Mouse (Mus musculus): ENCODE data around the gene Gfra4. TPM values are rescaled to one million over a fixed set of nuclear protein-coding genes. Genes with fewer than 3 reads are reported as not detected.

Gene Gfra4
- 27.4 and 29.2 TPM in 2 replicates for polyA plus RNA-seq (2015; fragmentation: Nextera tagmentation; extraction: Ambion mirVana)

DNA sequence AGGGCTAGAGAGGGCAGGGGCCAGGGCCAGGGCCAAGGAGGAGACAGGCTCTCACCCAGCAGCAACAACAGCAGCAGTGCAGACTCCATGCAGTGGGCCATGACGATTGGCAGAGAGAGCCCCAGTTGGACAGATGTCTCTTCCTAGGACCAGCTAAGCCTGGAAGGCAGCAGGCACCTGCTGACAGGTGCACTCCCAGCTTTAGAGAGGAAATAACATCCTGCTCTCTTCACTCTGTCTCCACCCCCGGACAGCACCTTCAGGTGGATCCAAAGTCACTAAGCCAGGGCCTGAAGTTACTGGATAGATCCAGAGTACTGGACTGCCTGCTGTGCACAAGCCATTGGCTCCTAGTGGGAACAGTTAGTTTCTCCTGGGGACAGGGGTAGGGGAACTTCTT lies at the start of gene Gfra4:
Gene Gfra4, minus strand, starts transcription at position 101 of the 400 bp plus-strand sequence.
- Histone ChIP-seq H3K9ac (peak within 1 kb of the TSS; percentile 83; the same call in 1 of the 2 replicates), H3K4me3 (peak within 1 kb of the TSS; percentile 66), H3K9me3 (no peaks in the 10 kb centered on the region), H3K27ac (no peak within 1 kb of the TSS), H3K36me3 (no peaks in the 10 kb centered on the region), H3K27me3 (peaks cover 45% of the 10 kb centered on the region), H3K4me2 (replicated peaks) (peak within 1 kb of the TSS; percentile 96), H3K4me1 (peaks cover 38% of the 10 kb centered on the region)
- WGBS = 56% methylated on average over 2 of the region's 2 CpGs
- ATAC-seq (ENCODE audit: low FRiP score, low read depth) = no peak

DNA sequence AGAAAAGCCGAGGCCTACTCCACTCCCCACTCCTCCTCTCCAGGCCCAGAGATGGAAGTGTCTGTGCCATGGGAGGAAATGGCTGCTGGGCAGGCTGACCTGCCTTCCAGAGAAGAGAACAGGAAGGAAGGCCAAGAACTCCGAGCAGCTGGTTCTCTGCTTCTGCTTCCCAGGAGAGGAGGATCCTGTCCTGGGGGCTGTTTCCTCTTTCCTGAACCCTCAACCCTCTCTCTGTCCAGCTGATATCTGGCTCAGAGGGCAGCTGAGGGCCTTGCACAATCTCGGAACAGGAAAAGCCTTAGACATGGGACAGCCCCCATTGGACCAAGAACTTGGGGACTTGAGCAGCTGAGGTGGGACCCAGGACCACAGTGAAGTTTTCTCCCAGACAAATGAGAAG lies 48.0 kb upstream of the Gfra4 start:
- H3K4me2 ChIP-seq (replicated peaks) = no peak overlapping the region
- H3K27ac ChIP-seq = no peak overlapping the region
- ATAC-seq (ENCODE audit: low FRiP score, low read depth) = no peak
- H3K9me3 ChIP-seq = no peaks in the 10 kb centered on the region
- H3K27me3 ChIP-seq = no peaks in the 10 kb centered on the region
- H3K4me1 ChIP-seq = no peaks in the 10 kb centered on the region
- H3K4me3 ChIP-seq = no peak overlapping the region
- 64% methylated on average over 3 of the region's 3 CpGs for WGBS
- no peak overlapping the region for H3K9ac ChIP-seq
- H3K36me3 ChIP-seq = no peaks in the 10 kb centered on the region

DNA sequence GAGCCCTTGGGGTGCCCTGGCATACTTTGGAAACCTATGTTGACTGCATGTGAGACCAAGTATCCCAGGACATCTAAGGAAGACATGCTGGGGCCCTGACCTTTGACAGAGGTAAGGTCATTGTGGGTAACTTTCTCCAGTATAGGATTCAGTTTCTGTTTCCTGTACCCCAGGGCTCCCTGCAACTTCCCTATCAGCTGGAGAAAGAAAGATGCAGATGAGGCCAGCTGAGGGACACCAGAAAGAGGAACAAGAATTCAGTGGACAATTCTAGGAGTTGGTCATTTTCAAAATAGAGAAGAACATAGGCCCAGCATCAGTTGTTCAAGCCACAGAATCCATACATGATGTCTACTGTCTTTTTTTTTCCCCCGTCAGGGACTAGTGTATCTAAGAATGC lies 46.7 kb upstream of the Gfra4 start:
- WGBS = 88% methylated on average over 1 of the region's 1 CpGs
- no peaks in the 10 kb centered on the region for H3K4me1 ChIP-seq

DNA sequence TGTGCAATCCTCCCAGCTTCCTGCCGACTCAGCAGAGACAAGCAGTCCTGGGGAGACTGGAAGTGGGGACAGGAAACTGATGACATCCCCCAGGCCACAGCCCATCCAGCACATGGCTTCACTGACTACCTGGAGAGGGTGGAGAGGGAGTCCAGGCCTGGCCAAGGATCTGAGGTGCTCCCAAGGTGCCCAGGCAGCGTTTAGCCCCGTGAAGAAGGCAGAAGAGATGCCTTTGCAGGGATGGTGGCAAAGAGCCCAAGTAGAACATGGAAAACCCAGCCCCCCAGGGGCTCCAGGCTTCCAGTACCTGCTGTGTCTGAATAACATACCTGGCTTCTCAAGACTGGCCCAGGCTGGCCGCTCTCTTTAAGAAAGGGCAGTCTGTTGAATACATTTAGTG lies 45.7 kb upstream of the Gfra4 start:
- H3K9me3 ChIP-seq = no peaks in the 10 kb centered on the region
- no peak for ATAC-seq (ENCODE audit: low FRiP score, low read depth)
- WGBS = 77% methylated on average over 4 of the region's 4 CpGs

More for the DNA sequence above, 46.7 kb upstream of the Gfra4 start:
- Histone ChIP-seq H3K4me2 (replicated peaks) (no peak overlapping the region), H3K4me3 (no peak overlapping the region), H3K27me3 (no peaks in the 10 kb centered on the region), H3K36me3 (no peaks in the 10 kb centered on the region), H3K9me3 (no peaks in the 10 kb centered on the region), H3K27ac (no peak overlapping the region), H3K9ac (no peak overlapping the region)
- ATAC-seq (ENCODE audit: low FRiP score, low read depth) = no peak

DNA sequence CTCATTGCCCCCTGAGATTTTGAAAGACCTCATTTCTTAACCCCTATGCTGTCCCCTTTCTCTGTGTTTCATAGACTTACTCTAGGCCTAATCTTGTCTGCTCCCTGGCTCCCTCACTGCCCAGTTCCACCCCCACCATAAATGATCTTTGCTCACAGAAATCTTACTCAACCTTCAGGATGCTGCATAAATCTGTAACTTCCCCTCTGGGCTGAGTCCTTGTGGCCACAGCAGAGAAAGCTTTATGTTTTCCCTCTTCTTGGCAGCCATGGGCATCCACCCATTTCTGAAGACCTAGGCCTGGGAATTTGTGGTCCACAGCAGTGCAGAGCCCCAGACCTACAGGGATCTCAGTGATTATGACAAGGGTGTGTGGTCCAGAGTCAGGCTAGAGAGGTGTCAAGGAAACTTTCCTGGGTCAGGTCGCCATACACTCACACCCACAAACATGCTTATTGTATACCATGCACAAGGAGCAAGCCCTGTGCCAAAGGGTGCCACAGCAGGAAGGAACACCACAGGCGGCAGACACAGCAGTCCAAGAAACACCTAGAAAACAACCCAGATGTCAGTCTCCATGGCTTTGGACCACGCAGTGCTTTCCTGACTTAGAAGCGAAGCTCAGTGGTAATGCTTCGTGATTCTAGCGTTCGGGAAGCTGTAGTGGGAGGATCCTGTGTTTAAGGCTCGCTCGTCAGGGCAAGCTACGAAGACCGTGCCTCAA lies 43.9 kb upstream of the Gfra4 start, which contains the start of gene Siglec1:
Gene Siglec1, minus strand, starts transcription at position 99 of the 724 bp plus-strand sequence.
- ATAC-seq (ENCODE audit: low FRiP score, low read depth) = no peak
- WGBS = 80% methylated on average over 11 of the region's 11 CpGs

More for the DNA sequence above, 45.7 kb upstream of the Gfra4 start:
- H3K9ac ChIP-seq = no peak overlapping the region
- H3K36me3 ChIP-seq = no peaks in the 10 kb centered on the region
- no peak overlapping the region for H3K4me2 ChIP-seq (replicated peaks)
- H3K4me1 ChIP-seq = no peaks in the 10 kb centered on the region
- H3K27me3 ChIP-seq = no peaks in the 10 kb centered on the region
- no peak overlapping the region for H3K4me3 ChIP-seq
- H3K27ac ChIP-seq = no peak overlapping the region

DNA sequence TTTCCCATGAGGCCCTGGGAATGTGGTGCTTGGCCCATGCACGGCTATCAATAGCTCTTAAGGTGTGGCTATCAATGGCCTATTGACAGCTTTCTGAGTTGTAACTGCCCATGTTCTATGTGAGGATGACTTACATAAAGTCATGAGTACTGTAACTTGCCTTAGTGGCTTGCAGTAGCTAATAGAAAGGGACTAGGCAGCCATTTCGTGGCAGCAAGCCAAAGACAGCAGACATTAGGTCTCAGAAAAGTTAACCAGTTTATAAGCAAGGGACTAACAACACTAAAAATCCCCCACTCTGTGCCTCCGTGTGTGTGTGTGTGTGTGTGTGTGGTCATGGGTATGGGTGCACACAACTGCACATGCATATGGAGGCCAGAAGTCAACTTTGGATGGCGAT lies 41.3 kb upstream of the Gfra4 start:
- ATAC-seq (ENCODE audit: low FRiP score, low read depth) = no peak
- Histone ChIP-seq H3K4me1 (no peaks in the 10 kb centered on the region), H3K27ac (no peak overlapping the region), H3K9me3 (no peaks in the 10 kb centered on the region), H3K4me2 (replicated peaks) (no peak overlapping the region), H3K27me3 (peaks cover 3% of the 10 kb centered on the region; the same call in 1 of the 2 replicates), H3K4me3 (no peak overlapping the region), H3K36me3 (no peaks in the 10 kb centered on the region), H3K9ac (no peak overlapping the region)
- 84% methylated on average over 4 of the region's 4 CpGs for WGBS

More for the DNA sequence above, 43.9 kb upstream of the Gfra4 start, which contains the start of gene Siglec1:
- H3K36me3 ChIP-seq = no peaks in the 10 kb centered on the region
- no peak within 1 kb of the TSS for H3K27ac ChIP-seq
- H3K9me3 ChIP-seq = no peaks in the 10 kb centered on the region
- H3K9ac ChIP-seq = no peak within 1 kb of the TSS
- H3K4me2 ChIP-seq (replicated peaks) = no peak within 1 kb of the TSS
- no peaks in the 10 kb centered on the region for H3K27me3 ChIP-seq
- H3K4me1 ChIP-seq = no peaks in the 10 kb centered on the region
- H3K4me3 ChIP-seq = no peak within 1 kb of the TSS

DNA sequence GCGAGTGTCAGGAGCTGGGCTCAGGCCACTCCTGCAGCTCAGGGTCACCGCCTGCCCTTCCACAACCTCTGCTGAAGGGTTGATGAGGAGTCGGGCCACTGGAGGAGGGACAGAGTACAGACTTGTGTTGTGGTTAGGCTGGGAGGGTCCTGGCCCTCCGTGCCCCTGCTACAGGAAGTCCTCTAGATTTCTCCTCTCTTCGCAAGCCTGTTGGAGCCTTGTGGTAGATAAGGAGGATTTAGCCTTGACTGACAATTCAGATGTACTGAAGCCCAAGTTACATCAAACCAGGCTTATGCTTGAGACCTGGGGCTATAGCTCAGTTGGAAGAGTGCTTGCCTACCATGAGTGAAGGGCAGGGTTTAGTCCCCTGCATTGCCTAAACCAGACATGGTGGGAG lies 37.6 kb upstream of the Gfra4 start:
- H3K4me1 ChIP-seq = no peaks in the 10 kb centered on the region
- no peak overlapping the region for H3K9ac ChIP-seq
- no peaks in the 10 kb centered on the region for H3K36me3 ChIP-seq
- WGBS = 80% methylated on average over 5 of the region's 5 CpGs
- H3K27ac ChIP-seq = no peak overlapping the region
- H3K9me3 ChIP-seq = no peaks in the 10 kb centered on the region
- ATAC-seq (ENCODE audit: low FRiP score, low read depth) = no peak
- no peak overlapping the region for H3K4me3 ChIP-seq
- no peak overlapping the region for H3K4me2 ChIP-seq (replicated peaks)
- H3K27me3 ChIP-seq = peaks cover 3% of the 10 kb centered on the region; the same call in 1 of the 2 replicates

DNA sequence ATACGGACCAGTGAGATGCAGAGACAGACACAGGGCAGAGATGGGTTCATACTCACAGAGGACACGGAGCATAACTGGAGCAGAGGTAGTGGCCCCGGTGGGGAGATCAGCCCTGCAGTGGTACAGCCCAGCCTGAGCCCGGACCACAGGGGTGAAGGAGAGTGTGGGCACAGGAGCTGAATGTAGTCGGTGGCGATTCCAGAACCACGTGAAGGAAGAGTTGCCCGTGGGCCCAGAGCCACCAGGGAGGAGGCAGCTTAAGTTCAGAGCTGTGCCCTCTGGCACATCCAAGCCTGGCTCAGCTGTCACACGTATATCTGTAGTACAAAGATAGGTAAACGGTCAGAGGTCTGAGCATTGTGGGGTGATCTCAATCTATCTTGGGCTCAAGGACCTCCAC lies 29.6 kb upstream of the Gfra4 start:
- peaks cover 9% of the 10 kb centered on the region for H3K4me1 ChIP-seq
- no peak overlapping the region for H3K9ac ChIP-seq
- H3K27ac ChIP-seq = no peak overlapping the region
- no peak for ATAC-seq (ENCODE audit: low FRiP score, low read depth)
- H3K4me2 ChIP-seq (replicated peaks) = no peak overlapping the region
- H3K4me3 ChIP-seq = no peak overlapping the region
- no peaks in the 10 kb centered on the region for H3K27me3 ChIP-seq
- H3K36me3 ChIP-seq = no peaks in the 10 kb centered on the region
- 86% methylated on average over 10 of the region's 10 CpGs for WGBS
- H3K9me3 ChIP-seq = no peaks in the 10 kb centered on the region

DNA sequence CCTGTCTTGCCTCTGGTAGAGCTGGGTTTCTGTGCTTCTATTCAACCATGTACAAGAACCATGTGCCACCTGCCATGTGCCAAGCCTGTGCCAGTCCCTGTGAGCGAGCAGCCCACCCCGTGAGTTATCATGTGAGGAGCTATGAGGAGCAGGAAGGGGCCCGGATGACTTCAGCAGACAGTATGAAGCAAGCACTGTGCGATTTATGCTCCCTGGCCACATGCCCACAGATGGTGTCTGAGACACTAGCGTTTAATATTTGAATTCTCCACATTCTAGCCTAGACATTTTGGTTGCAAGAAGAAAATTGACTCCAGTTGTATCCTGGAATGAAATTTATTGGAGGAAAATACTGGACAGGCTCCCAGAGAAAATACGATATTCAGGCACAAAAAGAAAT lies 24.6 kb upstream of the Gfra4 start:
- H3K4me2 ChIP-seq (replicated peaks) = no peak overlapping the region
- WGBS = 55% methylated on average over 6 of the region's 6 CpGs
- H3K4me3 ChIP-seq = no peak overlapping the region
- ATAC-seq (ENCODE audit: low FRiP score, low read depth) = peak; percentile 31; the same call in 1 of the 2 replicates
- H3K9me3 ChIP-seq = no peaks in the 10 kb centered on the region
- H3K9ac ChIP-seq = no peak overlapping the region
- H3K27me3 ChIP-seq = peaks cover 24% of the 10 kb centered on the region
- H3K27ac ChIP-seq = no peak overlapping the region
- H3K4me1 ChIP-seq = peaks cover 22% of the 10 kb centered on the region
- no peaks in the 10 kb centered on the region for H3K36me3 ChIP-seq

DNA sequence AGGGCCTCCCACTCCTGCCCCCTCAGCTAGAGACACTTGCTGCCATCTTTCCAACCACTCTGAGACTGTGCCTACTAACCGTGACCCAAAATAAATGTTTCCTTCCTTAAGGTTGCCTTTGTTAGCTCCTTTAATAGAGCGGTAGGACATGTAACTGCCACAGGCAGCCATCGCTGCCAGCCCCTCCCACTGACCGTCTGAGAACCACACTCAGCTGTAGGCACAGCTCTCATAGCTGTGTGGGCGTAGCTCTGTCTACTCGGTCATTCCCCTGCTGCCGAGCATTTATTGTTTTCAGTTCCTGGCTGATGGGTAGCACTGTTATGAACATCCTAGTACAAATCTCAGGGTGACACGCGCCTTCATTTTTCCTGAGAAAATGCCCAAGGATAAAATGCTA lies 23.5 kb upstream of the Gfra4 start:
- no peaks in the 10 kb centered on the region for H3K36me3 ChIP-seq
- no peak overlapping the region for H3K9ac ChIP-seq
- no peak for ATAC-seq (ENCODE audit: low FRiP score, low read depth)
- peaks cover 29% of the 10 kb centered on the region for H3K4me1 ChIP-seq
- H3K4me2 ChIP-seq (replicated peaks) = no peak overlapping the region
- H3K9me3 ChIP-seq = no peaks in the 10 kb centered on the region
- no peak overlapping the region for H3K4me3 ChIP-seq
- 67% methylated on average over 9 of the region's 9 CpGs for WGBS
- no peak overlapping the region for H3K27ac ChIP-seq
- H3K27me3 ChIP-seq = peaks cover 32% of the 10 kb centered on the region

DNA sequence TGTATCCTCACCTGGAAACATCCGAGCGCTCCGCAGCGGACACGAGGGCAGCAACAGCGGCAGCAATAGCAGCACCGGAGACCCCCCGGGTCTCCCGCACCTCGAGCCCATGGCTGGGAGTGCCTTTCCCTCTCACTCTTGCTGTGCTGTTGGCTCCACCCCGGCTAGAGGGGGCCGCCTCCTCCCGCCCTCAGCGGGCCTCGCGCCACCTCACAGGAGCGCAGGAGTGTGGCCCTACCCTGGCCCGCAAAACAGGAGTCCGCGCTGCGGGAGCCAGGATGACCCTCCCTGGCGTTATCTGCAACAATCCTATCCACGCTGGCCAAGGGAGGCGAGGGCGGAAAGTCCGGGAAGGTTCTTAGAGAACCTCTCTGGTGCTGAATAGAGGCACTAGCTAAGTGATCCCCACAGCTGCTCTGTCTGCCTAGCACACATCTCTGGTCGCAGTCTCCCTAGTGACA lies 20.5 kb upstream of the Gfra4 start, which contains the start of gene Adam33:
Gene Adam33, minus strand, starts transcription at position 411 of the 461 bp plus-strand sequence.
- 2% methylated on average over 23 of the region's 27 CpGs for WGBS
- Histone ChIP-seq H3K4me1 (peaks cover 48% of the 10 kb centered on the region), H3K9me3 (no peaks in the 10 kb centered on the region), H3K36me3 (no peaks in the 10 kb centered on the region), H3K4me3 (peak within 1 kb of the TSS; percentile 38), H3K4me2 (replicated peaks) (peak within 1 kb of the TSS; percentile 72), H3K27me3 (peaks cover 32% of the 10 kb centered on the region), H3K27ac (no peak within 1 kb of the TSS), H3K9ac (peak within 1 kb of the TSS; percentile 54)
- ATAC-seq (ENCODE audit: low FRiP score, low read depth) = no peak

DNA sequence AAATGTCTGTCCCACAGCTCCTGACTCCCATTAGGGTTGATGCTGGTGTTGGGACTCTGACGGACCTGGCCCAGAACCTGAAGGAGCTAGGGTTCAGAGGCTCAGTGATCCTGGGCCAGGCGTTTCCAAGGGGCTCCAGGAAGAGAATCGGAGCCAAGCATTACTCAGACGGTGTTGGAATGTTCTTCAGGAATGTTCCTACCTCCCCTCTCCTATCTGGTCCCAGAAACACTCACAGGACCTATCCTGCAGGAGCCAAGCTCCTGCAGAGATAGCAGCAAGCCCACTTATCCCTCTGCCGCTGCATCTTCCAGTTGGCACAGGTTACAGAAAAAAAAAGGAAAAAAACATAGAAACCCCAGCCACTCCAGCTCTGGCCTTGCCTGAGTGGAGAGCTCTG lies 18.7 kb upstream of the Gfra4 start:
- WGBS = 55% methylated on average over 5 of the region's 5 CpGs
- no peaks in the 10 kb centered on the region for H3K9me3 ChIP-seq
- H3K36me3 ChIP-seq = no peaks in the 10 kb centered on the region
- no peak overlapping the region for H3K4me3 ChIP-seq
- ATAC-seq (ENCODE audit: low FRiP score, low read depth) = no peak
- H3K4me1 ChIP-seq = peaks cover 47% of the 10 kb centered on the region
- H3K4me2 ChIP-seq (replicated peaks) = peak overlapping the region; percentile 36
- H3K27me3 ChIP-seq = peaks cover 42% of the 10 kb centered on the region
- H3K9ac ChIP-seq = no peak overlapping the region
- H3K27ac ChIP-seq = peak overlapping the region; percentile 76; the same call in 1 of the 2 replicates

All from limb, embryonic 13.5 days (tissue).